Mouse (Mus musculus): ENCODE measurements around the gene AC124502.3.

Gene AC124502.3

GRCm38 (mm10) chr19:5058801-5059771, 20.4 kb downstream of the AC124502.3 start:
- no peak for DNase-seq (ENCODE audit: low spot score in 2 of 2)

GRCm38 (mm10) chr19:5060365-5061330, 22.0 kb downstream of the AC124502.3 start:
- DNase-seq (ENCODE audit: low spot score in 2 of 2): no peak

DNA sequence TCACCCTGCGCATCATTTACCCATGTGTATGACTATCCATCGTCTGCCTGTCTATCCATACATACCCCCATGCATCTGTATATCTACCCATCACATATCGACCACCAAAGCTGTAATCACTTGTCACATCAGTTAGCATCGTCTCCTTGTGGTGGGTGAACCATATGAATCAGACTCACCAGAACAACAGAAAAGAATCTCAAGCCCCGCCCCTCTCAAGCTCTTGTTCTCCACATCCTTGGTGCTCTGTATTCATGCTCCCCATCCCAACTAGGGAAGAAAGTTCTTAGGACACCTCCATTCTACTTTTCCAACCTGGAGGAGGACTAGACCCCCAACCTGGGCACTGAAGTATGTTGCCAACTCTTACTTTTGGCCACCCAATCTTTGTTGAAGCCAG, 23.4 kb downstream of the AC124502.3 start:
- DNase-seq (ENCODE audit: low spot score in 2 of 2): no peak

DNA sequence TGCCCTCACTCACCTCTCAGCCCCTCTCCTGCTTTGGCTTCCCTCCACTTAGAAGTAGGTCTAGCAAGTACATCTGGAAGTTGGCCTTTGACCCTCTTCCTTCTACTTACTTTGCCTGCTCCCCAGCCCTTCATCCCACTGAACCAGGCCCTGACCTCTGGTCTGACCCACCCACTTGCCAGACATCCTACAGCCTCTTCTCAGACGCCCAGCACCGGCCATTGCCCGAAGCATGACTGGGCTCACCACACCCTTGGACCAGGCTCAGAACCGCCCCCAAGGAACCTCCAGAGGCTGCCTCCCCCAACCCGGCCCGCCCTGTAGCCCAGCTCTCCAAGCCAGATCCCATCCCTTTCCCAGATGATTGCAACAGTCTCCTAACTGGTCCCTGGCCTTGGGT, 23.8 kb downstream of the AC124502.3 start:
- DNase-seq (ENCODE audit: low spot score in 2 of 2): no peak

- no peak for DNase-seq (ENCODE audit: low spot score in 2 of 2)
These were observed 26.4 kb downstream of the AC124502.3 start for GRCm38 (mm10) chr19:5065104-5065503.

DNA sequence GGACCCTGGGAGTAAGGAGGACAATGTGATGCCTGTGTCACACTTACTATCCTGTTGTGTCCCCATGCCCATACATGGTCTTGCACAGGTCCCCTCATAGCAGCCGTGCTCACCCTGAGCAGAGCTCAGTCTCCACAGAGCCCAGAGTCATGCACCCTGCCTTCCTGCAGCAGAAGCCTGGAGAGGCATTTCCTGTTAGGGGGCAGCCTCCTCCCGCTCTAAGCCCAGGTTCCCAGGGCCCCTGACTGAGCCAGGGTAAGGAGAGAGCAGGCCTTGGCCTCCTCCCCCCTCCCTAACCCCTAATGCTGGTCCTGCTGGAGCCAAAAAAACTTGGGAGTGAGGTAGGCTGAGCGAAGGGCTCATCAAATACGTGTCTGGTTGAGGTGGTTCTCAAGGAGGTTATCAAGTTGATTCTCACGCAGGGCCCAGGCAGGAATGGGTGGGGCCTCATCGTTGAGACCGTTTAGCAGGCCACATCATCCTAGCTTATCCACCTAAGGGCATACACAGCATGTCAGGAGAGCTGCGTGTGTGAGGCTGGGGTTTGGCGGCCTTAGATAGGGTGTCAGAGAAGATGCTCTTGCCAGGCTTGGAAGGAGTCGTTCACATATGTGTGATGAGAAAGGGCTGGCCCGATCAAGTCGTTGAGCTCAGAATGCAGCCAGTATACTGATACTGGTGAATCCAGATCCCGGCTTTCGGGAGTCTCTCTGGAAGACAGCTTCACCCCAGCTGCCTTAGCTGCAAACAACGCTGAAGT, 28.5 kb downstream of the AC124502.3 start:
- DNase-seq (ENCODE audit: low spot score in 2 of 2): no peak

- no peak for DNase-seq (ENCODE audit: low spot score in 2 of 2)
These were observed 29.3 kb downstream of the AC124502.3 start, which contains the start of gene Cd248 for GRCm38 (mm10) chr19:5067867-5068569. Gene Cd248, plus strand, starts transcription at chr19:5068078.

DNA sequence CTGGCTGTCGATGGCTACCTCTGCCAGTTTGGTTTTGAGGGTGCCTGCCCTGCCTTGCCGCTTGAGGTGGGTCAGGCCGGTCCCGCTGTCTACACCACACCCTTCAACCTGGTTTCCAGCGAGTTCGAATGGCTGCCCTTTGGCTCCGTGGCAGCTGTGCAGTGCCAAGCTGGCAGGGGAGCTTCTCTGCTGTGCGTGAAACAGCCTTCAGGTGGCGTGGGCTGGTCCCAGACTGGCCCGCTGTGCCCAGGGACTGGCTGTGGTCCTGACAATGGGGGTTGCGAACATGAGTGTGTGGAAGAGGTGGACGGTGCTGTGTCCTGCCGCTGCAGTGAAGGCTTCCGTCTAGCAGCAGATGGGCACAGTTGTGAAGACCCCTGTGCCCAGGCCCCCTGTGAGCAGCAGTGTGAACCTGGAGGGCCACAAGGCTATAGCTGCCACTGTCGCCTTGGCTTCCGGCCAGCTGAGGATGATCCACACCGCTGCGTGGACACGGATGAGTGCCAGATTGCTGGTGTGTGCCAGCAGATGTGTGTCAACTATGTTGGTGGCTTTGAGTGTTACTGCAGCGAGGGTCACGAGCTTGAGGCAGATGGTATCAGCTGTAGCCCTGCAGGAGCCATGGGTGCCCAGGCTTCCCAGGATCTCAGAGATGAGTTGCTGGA, 30.0 kb downstream of the AC124502.3 start:
- DNase-seq (ENCODE audit: low spot score in 2 of 2): no peak

- DNase-seq (ENCODE audit: low spot score in 2 of 2): no peak
These were observed 30.8 kb downstream of the AC124502.3 start for GRCm38 (mm10) chr19:5069486-5069885.

DNA sequence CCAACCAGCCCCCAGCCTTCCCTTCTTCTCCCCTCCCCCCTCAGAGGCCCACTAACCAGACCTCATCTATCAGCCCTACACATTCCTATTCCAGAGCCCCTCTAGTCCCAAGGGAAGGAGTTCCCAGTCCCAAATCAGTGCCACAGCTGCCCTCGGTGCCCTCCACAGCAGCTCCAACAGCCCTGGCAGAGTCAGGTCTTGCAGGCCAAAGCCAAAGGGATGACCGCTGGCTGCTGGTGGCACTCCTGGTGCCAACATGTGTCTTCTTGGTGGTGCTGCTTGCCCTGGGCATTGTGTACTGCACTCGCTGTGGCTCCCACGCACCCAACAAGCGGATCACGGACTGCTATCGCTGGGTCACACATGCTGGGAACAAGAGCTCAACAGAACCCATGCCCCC, 31.3 kb downstream of the AC124502.3 start:
- no peak for DNase-seq (ENCODE audit: low spot score in 2 of 2)

DNA sequence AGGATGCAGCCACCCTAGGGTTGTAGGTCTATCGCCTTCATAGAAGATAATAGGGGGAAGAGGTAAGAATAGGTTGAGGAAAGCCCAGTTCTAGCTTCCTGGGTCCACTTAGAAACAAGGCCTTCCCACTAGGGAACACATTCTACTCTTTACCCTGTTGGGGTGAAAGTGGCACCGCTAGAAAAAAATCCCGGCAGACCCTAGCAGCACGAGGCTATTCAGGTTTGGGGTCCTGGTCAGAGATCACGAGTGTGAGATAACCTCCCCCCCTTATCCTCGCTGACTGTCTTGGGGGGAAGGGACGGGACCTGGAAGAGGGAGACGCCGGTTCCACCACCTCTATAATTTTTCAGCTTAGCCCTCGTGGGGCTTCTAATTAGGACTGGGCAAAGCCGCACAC, 32.4 kb downstream of the AC124502.3 start:
- no peak for DNase-seq (ENCODE audit: low spot score in 2 of 2)

- no peak for DNase-seq (ENCODE audit: low spot score in 2 of 2)
These were observed 33.1 kb downstream of the AC124502.3 start for GRCm38 (mm10) chr19:5071545-5072369.

GRCm38 (mm10) chr19:5072389-5073019, 33.8 kb downstream of the AC124502.3 start:
- DNase-seq (ENCODE audit: low spot score in 2 of 2): no peak

GRCm38 (mm10) chr19:5073028-5073427, 34.3 kb downstream of the AC124502.3 start:
- peak in 1 of 2 experiments; percentile 37 for DNase-seq (ENCODE audit: low spot score in 2 of 2)

GRCm38 (mm10) chr19:5073518-5073917, 34.8 kb downstream of the AC124502.3 start:
- no peak for DNase-seq (ENCODE audit: low spot score in 2 of 2)

GRCm38 (mm10) chr19:5079279-5079678, 40.6 kb downstream of the AC124502.3 start:
- DNase-seq (ENCODE audit: low spot score in 2 of 2): no peak

- no peak for DNase-seq (ENCODE audit: low spot score in 2 of 2)
These were observed 43.3 kb downstream of the AC124502.3 start for GRCm38 (mm10) chr19:5082005-5082404.

- no peak for DNase-seq (ENCODE audit: low spot score in 2 of 2)
These were observed 43.9 kb downstream of the AC124502.3 start for GRCm38 (mm10) chr19:5082596-5082995.
